Mouse (Mus musculus) G1E-ER4 (cell line): Measurements from ENCODE around the gene Ankrd17. TPM values are rescaled to one million over a fixed set of nuclear protein-coding genes. Genes with fewer than 3 reads are reported as not detected.
A peak's percentile ranks its signal among the peaks of the same experiment; 100 is the strongest.

Experiments used
- GATA1 ChIP-seq: IDR thresholded peaks from one replicate; pipeline ENCODE4 v1.8.0; 2012; ENCODE audit warnings: low read length, inconsistent platforms
- polyA plus RNA-seq: library from polyadenylated mRNA; stranded (reverse); fragments of >175 nt; gene quantifications from 2 replicates; pipeline ENCODE4 v1.2.3, GENCODE M21; 2012

Ankrd17 gene
- polyA plus RNA-seq: 23.7 and 26.0 TPM in 2 replicates

DNA sequence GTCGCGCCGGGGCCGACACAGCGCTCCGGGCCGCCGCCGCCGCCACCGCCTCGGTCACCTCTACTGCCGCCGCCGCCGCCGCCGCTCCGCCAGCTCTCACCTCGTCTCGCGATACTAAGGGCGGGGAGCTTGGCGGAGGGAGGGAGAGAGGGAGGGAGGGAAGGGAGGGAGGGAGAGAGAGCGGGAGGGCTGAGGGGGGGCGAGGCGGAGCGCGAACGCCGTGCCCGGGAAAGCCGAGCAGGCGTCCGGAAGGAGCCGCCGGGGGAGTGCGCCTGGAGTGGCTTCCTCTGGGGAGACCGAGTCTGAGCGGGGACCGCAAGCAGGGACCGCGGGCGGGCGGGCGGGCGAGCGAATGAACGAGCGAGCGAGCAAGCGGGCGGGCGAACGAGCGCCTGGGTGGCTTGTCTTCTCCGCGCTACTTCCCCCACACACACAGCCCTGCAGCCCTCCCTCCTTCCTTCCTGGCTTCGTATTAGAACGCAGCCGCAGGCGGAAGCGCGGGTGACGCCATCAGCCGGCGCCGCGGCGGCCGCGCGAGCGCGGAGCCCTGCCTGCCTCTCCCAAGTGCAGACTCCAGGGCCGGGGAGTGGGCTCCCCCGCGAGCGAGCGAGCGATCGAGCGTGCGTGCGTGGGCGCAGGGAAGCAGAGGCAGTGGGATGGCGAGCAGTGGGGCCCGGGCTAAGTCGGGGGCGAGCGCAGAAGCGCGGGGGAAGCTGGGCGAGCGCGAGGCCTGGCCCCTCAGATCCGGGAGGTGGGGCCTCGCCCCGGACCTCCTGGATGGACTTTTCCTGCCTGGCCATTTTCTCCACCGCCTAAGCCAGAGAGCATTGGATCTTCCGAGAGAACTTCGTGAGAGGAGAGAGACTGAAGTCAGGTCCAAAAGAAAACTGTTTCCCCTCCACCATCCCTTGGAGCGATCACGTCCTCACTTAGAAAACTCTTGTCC lies at the start of gene Ankrd17:
TSS of gene Ankrd17 (minus strand) at position 457 of the 946 bp plus-strand sequence.
- TF ChIP-seq GATA1: no peak

DNA sequence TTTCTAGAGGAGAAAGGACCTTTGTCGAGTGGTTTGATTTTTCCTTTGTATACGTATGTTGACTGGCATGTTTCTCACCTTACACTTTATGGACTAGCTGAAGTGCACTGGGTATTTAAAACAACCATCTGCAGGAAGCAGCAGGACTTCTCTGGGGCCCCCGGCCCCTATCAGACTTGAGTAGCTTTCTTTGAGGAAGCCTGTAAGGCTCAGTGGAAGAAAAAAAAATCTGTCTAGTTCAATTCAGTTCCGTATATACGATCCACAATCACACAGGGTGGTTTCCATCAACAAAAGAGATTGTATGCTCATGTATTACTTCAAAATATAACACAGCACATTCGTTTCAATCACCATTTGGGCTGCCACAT lies 48.5 kb upstream of the Ankrd17 start:
- TF ChIP-seq GATA1: no peak

- TF ChIP-seq GATA1: no peak
These were observed 48.0 kb upstream of the Ankrd17 start for GRCm38 (mm10) chr5:90414142-90414924.

DNA sequence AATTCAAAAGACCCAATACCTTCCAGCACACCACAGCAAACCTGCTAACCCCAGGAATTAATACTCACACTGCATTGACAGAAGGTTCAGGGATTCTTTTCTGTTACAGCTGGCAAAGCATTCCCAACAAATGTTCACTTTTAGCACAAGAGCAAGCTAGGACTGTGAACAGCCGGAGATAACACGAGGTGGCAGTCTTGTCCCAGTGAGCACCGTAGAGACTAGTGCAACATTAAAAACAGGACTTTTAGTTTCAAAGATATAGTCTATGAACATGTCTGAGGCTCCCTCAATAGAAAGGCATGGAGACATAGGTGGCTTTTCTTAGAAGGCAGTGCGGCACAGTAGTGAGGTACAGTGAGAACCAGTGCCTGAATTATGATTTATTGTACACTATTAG lies 38.8 kb upstream of the Ankrd17 start:
- no peak for TF ChIP-seq GATA1

DNA sequence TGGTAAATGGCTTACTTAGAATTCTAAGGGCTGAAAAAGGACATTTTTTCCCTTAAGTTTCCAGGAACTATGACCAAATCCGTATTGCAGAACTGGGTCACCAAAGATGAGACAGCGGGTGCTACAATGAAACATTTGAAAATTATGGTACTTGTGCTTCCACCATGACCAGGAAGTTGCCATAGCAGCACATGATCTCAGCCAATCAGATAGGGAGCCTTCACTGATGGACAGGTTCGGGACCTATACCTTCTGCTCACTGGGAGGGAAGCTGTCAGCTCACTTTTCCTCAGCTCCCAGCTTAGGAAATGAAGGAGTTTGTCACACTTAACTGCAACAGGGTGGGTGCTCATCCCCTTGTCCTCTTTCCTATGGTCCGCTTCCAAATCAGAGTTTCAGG lies 30.4 kb upstream of the Ankrd17 start:
- TF ChIP-seq GATA1: no peak

DNA sequence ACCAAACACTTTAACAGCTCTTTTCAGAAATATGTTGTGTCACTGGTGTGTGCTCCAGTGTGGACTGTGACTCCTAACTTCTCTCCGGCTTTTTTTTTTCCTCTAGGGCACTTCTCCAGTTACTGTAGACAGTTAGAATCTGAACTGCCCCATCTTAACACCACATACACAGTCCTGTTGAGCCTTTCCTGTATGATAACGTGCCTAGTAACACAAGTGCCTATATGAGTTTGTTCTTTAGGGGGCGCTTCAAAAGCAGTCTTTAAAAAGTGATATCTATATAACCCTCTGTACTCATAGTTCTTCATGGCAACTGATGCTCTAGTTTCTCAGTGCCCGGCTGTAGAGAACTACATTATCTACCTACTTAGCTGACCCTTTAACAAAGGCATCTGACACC lies 27.9 kb upstream of the Ankrd17 start:
- TF ChIP-seq GATA1: no peak

GRCm38 (mm10) chr5:90393764-90394163 lies 27.4 kb upstream of the Ankrd17 start:
- no peak for TF ChIP-seq GATA1

- no peak for TF ChIP-seq GATA1
These were observed 16.7 kb upstream of the Ankrd17 start for GRCm38 (mm10) chr5:90383080-90383479.

DNA sequence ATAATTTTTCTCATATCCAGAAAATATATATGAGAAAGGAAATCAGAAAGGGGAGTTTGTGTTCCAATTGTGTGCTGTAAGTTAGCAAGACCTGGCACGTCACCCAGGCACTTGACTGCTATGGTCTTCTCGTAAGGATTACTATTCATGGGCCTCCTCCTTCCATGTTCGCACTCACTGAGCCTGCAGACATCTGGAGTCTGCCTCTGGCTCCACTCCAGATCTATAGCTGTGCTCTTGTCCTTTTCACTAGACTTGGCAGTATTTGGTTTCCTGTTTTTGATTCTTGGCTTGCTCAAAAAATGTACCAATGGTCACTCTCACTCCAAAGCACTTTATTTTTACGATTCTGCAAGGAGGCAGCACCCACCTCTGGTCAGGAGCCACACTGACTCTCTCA lies 15.1 kb upstream of the Ankrd17 start:
- no peak for TF ChIP-seq GATA1

DNA sequence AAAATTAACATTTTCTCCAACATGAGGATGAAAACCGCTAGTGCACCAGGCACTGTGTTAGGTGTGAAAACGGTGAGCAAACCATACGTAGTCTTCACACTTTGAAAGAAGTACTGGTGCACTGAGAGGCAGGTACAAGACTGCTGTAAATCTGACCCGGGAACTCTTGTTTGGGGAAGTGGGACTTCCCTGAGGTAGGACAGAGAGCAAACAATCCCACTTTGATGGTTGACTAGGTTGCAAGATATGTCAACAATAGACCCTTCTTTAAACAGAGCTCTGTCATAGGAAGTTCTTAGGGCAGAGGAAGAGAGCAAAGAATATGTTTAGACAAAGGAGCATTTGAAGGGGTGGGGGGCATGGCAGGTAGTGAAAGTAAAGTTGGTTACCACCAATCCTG lies 7.3 kb upstream of the Ankrd17 start:
- TF ChIP-seq GATA1: no peak

DNA sequence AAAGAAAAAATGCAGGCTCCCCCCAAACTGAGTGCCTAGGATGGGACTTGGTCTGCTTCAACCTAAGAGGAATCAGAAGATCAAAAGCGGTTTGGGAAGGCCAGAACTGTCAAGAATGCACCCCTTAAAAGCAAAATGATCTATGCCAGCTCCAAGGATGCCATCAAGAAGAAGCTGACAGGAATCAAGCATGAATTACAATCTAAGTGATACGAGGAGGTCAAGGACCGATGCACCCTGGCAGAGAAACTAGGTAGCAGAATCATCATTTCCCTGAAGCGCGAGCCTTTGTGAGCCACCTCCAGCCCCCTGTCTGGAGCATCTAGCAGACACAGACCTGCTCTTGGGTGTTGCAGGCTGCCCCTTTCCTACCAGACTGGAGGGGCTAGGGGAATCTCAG lies 4.0 kb upstream of the Ankrd17 start:
- no peak for TF ChIP-seq GATA1

- TF ChIP-seq GATA1: no peak
These were observed 608 bp upstream of the Ankrd17 start, which contains the start of gene Gm9958 for GRCm38 (mm10) chr5:90367067-90367303. Gene Gm9958 (plus strand): TSS chr5:90367204.

DNA sequence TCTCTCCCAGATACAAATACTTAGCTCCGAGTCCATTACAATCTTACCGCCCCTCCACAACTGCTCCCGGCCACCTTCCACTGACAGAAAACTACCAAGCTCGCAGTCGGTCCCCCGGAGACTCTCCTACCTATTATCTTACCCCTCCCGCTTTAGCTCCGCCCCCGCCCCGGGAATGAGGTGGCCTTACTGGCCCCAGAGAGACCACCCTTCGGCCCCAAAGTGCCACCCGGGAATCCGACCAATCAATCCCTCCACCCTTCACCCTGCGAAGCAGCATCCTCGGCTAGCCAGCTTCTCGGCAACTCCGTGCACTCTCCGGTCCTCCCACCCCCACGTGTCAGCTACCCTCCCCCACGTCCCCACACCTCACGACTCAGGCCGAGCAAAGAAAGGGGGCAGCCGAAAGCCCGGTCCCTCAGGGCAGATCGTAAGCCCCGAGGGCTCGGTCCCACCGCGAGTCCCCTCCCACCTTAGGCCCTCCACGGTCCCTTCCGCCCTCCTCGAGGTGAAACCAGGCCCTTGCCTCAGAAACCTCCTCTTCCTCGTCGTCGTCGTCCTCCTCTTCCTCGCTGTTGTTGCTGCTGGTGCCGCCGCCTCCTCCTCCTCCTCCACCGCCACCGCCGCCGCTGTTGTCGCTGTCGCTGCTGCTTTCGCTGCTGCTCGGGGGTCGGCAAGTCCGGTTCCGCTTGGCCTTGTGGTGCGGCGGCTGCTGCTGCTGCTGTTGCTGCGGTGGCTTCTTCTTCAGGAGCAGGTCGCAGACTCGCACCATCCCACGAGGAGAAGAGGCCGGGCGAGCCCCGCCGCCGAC lies 1.0 kb downstream of the Ankrd17 start:
- no peak for TF ChIP-seq GATA1

GRCm38 (mm10) chr5:90364526-90364925 lies 1.9 kb downstream of the Ankrd17 start:
- TF ChIP-seq GATA1: no peak

DNA sequence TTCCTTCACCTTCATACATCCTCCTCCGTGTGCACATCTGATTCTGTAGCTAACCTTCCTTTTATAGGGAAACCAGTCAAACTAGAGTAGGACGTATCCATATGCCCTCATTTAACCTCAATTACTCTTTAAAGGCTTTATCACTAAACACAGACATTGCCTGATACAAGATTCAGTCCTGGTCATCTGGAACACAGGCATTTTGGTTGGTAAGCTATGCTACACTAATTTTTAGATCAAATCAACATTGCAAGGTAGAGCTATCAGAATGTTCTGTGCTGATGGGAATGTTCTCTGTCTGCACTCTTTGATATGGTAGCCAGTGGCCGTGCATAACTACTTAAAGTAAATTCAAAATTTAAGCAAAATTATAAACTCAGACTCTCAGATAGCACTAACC lies 10.6 kb downstream of the Ankrd17 start:
- peak; percentile 76 for TF ChIP-seq GATA1

- no peak for TF ChIP-seq GATA1
These were observed 12.6 kb downstream of the Ankrd17 start for GRCm38 (mm10) chr5:90353552-90354317.
